Mouse (Mus musculus): ENCODE data around the gene Dis3l2.

- TF ChIP-seq KAT2A (IDR thresholded peaks at IDR 0.05; ENCODE audit: insufficient replicate concordance, low read length) (no peak), MYC (IDR thresholded peaks at IDR 0.05; ENCODE audit: low read depth, low read length) (no peak), CTCF (conservative IDR thresholded peaks at IDR 0.05 in 1 of 2, IDR thresholded peaks at IDR 0.05 in 1 of 2; ENCODE audit: low read depth in 2 of 2, low read length in 2 of 2) (no peak), EP300 (IDR thresholded peaks at IDR 0.05; ENCODE audit: low read length) (no peak), MAX (IDR thresholded peaks at IDR 0.05; ENCODE audit: low read length) (no peak), MAFK (IDR thresholded peaks at IDR 0.05; ENCODE audit: insufficient replicate concordance, low read length) (no peak), TCF12 (IDR thresholded peaks at IDR 0.05; ENCODE audit: low read depth, low read length) (no peak), ZNF384 (IDR thresholded peaks at IDR 0.05; ENCODE audit: low read depth, low read length) (no peak), ZC3H11A (IDR thresholded peaks at IDR 0.05; ENCODE audit: low read depth, low read length) (no peak), USF1 (IDR thresholded peaks at IDR 0.05; ENCODE audit: low read depth, low read length) (no peak), TBP (conservative IDR thresholded peaks at IDR 0.05; ENCODE audit: low read depth, low read length) (no peak)
Observed at GRCm38 (mm10) chr1:86705461-86705860, 1.9 kb downstream of the Dis3l2 start.

All from CH12.LX (cell line).